Mouse (Mus musculus) intestine, embryonic 16.5 days (tissue): ENCODE measurements at regions not wholly inside any gene's neighbourhood (a gene's known extent, or its start where the extent isn't known, plus 50 kb on each side); places are given as distances from the start of the nearest gene placed in this dataset.

Source experiments
- ATAC-seq: fragments of 200-750 bp; cut with Nextera tagmentation; 2 replicates; pipeline ENCODE4 v1.8.0; 2017; ENCODE audit warnings: moderate TSS enrichment, moderate library complexity
- H3K27ac ChIP-seq: fragments of 300-500 bp; sonication (generic); 2 replicates; pipeline ENCODE4 v1.5.1; 2014; ENCODE audit warnings: mild to moderate bottlenecking, low read length
- H3K27me3 ChIP-seq: fragments of 300-500 bp; sonication (generic); replicated peaks from 2 replicates; pipeline ENCODE4 v1.6.1; 2014; ENCODE audit warnings: low read length, control low read depth, mixed read lengths; ENCODE audit not compliant: control insufficient read depth, insufficient read depth
- H3K36me3 ChIP-seq: fragments of 300-500 bp; sonication (generic); 2 replicates; pipeline ENCODE4 v1.6.1; 2014; ENCODE audit warnings: low read length, control low read depth; ENCODE audit not compliant: control insufficient read depth, insufficient read depth
- H3K4me1 ChIP-seq: fragments of 300-500 bp; sonication (generic); 2 replicates; pipeline ENCODE4 v1.6.1; 2014; ENCODE audit warnings: low read length, control low read depth, mixed read lengths; ENCODE audit not compliant: control insufficient read depth, insufficient read depth
- H3K4me2 ChIP-seq: fragments of 300-500 bp; sonication (generic); 2 replicates; pipeline ENCODE4 v1.6.1; 2014; ENCODE audit warnings: low read depth, low read length, control low read depth
- H3K4me3 ChIP-seq: fragments of 300-500 bp; sonication (generic); 2 replicates; pipeline ENCODE4 v1.5.1; 2014; ENCODE audit warnings: mild to moderate bottlenecking, low read length
- H3K9ac ChIP-seq: fragments of 300-500 bp; sonication (generic); 2 replicates; pipeline ENCODE4 v1.6.1; 2014; ENCODE audit warnings: low read depth, low read length
- H3K9me3 ChIP-seq: fragments of 300-500 bp; sonication (generic); 2 replicates; pipeline ENCODE4 v1.6.1; 2016; ENCODE audit warnings: low read length, control low read depth; ENCODE audit not compliant: control insufficient read depth
- WGBS: fragments of 180-500 bp; shearing (Covaris S2); extraction: QIAGEN DNeasy Blood & Tissue Kit; methylation state at CpG from one replicate; pipeline ENCODE4 v1.1.7; 2014; 5-methylcytosine and 5-hydroxymethylcytosine counted together

DNA sequence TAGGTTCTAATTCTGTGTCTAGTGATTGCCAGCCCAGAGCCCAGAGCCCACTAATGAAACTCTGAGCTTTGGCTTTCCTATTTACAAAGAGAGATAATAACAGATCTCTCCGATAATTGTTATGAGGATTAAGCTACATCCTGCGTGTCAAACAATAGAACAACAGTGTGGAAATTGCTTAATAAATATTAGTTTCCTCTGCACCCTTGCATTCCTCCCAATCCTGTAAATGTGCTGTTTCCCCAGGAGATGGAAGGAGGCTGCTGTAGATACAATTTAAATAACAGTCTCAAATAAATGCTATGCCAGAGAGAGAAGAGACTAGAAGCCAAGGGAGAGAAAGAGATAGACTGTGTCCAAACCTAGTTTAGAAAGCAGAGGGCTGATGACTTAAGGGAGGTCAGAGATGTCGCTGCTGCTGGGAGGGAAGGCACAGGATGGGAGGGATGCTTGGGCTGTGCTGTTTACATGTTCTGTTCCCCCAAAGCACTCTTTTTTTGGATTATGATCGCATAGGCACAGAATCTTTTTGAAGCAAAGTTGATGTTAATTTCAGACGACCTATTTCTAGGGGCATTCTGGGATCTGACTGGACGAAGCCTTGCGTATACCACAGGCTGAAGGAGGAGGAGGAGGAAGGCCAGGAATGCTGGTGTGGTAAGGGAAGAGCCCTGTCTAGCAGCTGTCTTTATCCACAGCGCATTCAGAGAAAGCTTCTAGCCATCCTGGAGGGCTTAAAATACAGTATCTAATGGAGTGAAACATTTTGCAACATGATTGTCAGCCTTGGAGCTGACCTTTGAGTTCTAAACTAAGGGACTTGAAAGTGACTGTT, 103.4 kb upstream of the Fbxo11 start:
- ATAC-seq, result no peak
- no peak overlapping the region for H3K4me3 ChIP-seq
- H3K9me3 ChIP-seq, result no peaks in the 10 kb centered on the region
- H3K27ac ChIP-seq, result no peak overlapping the region
- H3K27me3 ChIP-seq, result no peaks in the 10 kb centered on the region
- H3K9ac ChIP-seq, result no peak overlapping the region
- 67% methylated on average over 8 of the region's 8 CpGs for WGBS
- H3K4me1 ChIP-seq, result no peaks in the 10 kb centered on the region
- no peaks in the 10 kb centered on the region for H3K36me3 ChIP-seq
- H3K4me2 ChIP-seq, result no peak overlapping the region

DNA sequence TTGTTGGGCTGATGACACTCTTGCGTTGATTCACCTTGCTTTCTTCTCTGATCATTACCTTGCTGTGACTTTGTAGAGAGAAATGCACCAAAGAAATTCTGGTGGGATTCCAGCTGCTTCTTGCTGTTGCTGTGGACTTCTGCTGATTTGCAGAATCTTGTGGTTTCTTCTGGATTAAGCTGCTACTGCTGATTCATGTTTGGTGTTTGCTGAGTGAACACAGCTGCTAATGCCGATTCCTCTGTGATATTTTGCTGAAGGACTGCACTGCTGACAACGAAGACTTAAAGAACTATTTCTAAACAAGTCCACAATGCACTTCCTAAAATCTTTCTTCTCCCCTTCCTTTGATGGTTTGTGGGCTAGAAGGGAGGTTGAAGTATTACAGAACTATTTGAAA, 106.5 kb upstream of the Fbxo11 start:
- WGBS, result 67% methylated on average over 3 of the region's 3 CpGs
- Histone ChIP-seq H3K4me2 (no peak overlapping the region), H3K36me3 (no peaks in the 10 kb centered on the region), H3K4me3 (no peak overlapping the region), H3K9me3 (no peaks in the 10 kb centered on the region), H3K27me3 (no peaks in the 10 kb centered on the region), H3K9ac (no peak overlapping the region), H3K27ac (no peak overlapping the region), H3K4me1 (no peaks in the 10 kb centered on the region)
- no peak for ATAC-seq

DNA sequence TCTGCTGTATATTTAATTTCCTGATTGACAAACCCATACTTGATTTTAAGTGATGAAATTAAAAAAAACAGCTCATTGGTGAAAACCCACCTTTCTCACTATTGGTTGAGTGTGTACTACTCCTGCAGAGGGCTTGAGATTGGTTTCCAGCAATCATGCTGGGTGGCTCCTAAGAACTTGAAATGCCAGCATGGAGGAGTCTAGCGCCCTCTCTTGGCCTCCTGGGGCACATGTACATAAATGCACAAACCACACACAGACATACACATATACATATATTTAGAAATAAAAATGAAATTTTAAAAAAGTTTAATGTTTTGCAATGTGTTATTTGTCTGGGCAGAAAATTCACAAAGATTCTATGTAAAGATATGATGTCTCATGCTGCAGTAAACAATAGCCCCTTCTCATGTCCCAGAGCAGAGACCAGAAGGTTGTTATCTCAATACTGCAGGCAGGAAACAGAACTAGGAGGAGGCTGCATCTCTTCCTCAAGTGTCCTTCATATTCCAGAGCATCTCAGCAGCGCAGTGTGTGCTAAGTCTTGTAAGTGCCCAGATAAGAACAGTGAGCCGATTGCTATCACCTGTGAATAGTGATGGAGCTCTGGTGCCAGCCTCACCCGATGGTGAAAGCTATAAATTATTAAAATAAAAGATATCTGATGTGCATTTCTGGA, 108.4 kb upstream of the Fbxo11 start:
- Histone ChIP-seq H3K4me1 (no peaks in the 10 kb centered on the region), H3K36me3 (no peaks in the 10 kb centered on the region), H3K9ac (no peak overlapping the region), H3K9me3 (no peaks in the 10 kb centered on the region), H3K4me2 (no peak overlapping the region), H3K4me3 (no peak overlapping the region), H3K27ac (no peak overlapping the region), H3K27me3 (no peaks in the 10 kb centered on the region)
- ATAC-seq, result no peak
- 69% methylated on average over 4 of the region's 4 CpGs for WGBS

DNA sequence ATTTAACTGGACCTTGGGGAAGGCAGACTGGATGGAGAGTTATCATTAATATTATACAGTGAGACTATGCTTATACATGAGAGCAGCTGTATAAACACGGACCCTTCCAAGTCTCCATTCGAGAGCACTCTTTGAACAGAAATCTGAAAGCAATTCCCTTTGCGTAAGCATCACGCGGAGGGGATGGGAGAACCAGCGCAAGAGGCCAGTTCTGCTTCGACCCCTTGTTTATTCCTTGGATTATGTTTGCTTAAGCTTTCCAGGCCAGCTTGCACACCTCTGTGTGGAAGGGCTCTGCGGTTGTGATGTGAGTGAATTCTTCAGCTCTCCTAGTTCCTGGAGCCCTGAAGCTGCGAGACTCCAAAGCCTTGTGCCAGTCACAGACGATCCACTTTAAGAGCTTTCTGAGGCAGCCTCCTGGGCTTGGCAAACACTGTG, 109.2 kb upstream of the Fbxo11 start:
- Histone ChIP-seq H3K4me3 (no peak overlapping the region), H3K9me3 (no peaks in the 10 kb centered on the region), H3K27me3 (no peaks in the 10 kb centered on the region), H3K4me1 (no peaks in the 10 kb centered on the region), H3K9ac (no peak overlapping the region), H3K36me3 (no peaks in the 10 kb centered on the region), H3K27ac (no peak overlapping the region), H3K4me2 (no peak overlapping the region)
- WGBS, result 42% methylated on average over 10 of the region's 10 CpGs
- ATAC-seq, result peak; percentile 48

DNA sequence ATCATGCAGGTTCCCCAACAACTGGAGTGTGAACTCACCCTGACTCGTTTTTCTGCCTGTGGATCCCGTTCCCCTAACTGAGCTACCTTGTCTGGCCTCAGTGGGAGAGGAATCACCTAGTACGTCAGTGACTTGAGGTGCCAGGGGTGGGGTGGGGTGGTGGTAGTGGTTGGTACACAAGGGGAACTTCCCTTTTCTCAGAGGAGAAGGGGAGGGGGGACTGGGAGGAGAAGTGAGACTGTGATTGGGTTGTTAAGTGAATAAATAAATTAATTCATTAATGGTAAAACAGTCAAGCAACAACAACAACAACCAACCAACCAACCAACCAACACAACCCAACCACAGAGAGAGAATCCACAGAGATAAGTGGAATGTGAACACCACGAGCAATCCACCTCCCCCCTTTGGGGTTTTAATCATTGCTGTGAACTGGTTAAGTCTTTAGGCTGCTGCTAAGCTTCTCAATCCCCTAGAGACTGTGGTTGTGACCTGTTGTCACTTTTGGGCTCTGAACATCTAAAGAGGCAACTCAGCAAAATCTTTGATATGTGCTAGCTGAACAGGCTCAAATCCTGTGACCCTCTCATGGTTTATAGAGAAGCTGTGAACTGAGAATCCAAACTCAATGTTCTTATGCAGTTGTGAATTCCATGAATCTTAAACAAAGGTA, 111.0 kb upstream of the Fbxo11 start:
- Histone ChIP-seq H3K27ac (no peak overlapping the region), H3K4me1 (no peaks in the 10 kb centered on the region; the same call in 1 of the 2 replicates), H3K9me3 (no peaks in the 10 kb centered on the region), H3K4me3 (no peak overlapping the region), H3K9ac (no peak overlapping the region), H3K4me2 (no peak overlapping the region), H3K36me3 (no peaks in the 10 kb centered on the region), H3K27me3 (no peaks in the 10 kb centered on the region)
- WGBS, result 80% methylated on average over 4 of the region's 4 CpGs
- ATAC-seq, result no peak

DNA sequence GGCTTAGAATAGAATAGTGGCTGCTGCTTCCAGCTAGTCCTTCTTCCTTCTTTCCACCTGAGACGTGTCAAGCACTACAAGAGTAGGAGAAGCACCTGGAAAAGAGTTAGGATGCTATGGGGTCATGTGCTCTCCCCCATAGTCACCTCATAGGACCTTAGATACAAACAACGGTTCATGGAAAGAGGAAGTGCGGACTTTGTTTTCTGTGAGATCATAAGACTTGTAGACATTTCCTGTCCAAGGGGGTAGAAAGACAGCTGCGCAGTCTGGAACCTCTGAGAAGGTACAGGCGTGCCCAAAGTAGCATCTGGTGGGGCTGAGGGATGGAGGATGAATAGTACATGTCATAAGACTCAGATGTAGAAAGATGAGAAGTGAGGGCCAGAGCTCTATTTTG, 125.6 kb upstream of the Fbxo11 start:
- no peaks in the 10 kb centered on the region for H3K9me3 ChIP-seq
- H3K4me3 ChIP-seq, result no peak overlapping the region
- H3K4me1 ChIP-seq, result no peaks in the 10 kb centered on the region
- H3K27me3 ChIP-seq, result no peaks in the 10 kb centered on the region
- no peaks in the 10 kb centered on the region for H3K36me3 ChIP-seq
- H3K27ac ChIP-seq, result no peak overlapping the region
- 80% methylated on average over 5 of the region's 5 CpGs for WGBS
- H3K9ac ChIP-seq, result no peak overlapping the region
- ATAC-seq, result no peak
- no peak overlapping the region for H3K4me2 ChIP-seq

DNA sequence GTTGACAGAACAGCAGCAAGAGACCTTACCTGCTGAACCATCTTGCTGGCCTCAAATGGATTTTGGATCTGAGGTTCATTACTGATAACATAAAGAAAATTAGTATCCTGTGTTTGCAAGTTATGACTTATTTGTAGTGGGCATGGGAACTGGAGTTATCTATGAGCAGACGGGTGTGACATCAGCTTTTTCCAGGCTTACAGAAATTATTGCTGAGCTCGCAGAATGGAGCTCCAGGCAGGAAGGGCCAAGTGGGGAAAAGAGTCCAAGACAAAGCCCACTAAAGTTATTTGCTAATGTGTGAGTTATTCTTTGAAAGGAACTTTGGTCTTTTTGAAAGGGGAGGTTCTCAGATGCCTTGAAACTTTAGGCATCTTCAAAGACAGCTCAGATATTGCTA, 126.4 kb upstream of the Fbxo11 start:
- Histone ChIP-seq H3K4me1 (no peaks in the 10 kb centered on the region), H3K27me3 (no peaks in the 10 kb centered on the region), H3K4me3 (no peak overlapping the region), H3K27ac (no peak overlapping the region), H3K9ac (no peak overlapping the region), H3K9me3 (no peaks in the 10 kb centered on the region), H3K4me2 (no peak overlapping the region), H3K36me3 (no peaks in the 10 kb centered on the region)
- no peak for ATAC-seq
- WGBS, result 81% methylated on average over 2 of the region's 2 CpGs

DNA sequence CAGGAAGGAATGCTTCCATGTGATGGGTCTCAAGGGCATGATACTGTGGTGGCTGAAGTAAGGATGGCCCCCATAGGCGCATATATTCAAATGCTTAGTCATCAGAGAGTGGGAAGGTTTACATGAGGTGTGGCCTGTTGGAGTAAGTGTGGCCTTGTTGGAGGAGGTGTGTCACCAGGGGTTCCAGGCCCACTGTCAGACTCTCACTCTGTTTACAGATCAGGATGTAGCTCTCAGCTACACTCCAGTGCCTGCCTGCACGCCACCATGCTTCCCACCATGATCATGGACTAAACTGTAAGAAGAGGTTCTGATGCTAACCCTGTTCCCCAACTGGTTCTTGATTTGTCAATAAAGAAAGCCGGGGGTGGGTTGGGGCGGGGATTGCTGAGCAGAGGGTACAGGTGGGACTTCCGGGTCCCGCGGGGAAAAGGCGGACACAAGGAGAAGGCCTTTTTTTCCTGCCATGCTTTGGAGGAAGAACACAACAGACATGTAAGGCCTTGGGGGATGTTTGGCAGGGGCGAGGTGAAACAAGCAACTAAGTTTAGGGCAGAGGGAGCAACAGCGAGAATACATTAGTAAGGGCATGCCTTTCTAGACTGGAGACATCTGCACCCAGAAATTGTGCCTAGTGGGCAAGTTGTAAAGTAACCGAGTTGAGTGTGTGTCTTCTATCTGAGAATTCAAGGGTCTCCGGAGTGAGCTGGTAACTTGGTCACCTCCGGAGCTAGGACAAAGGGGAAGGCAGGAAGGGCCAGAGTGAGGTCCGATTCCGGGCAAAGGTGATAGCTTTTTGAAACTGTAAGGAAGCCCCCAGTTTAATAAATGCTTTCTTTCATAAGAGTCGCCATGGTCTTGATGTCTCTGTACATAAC, 127.1 kb upstream of the Fbxo11 start:
- no peak for ATAC-seq
- Histone ChIP-seq H3K9me3 (no peaks in the 10 kb centered on the region), H3K4me2 (no peak overlapping the region), H3K27ac (no peak overlapping the region), H3K9ac (no peak overlapping the region), H3K36me3 (no peaks in the 10 kb centered on the region), H3K27me3 (no peaks in the 10 kb centered on the region), H3K4me1 (no peaks in the 10 kb centered on the region), H3K4me3 (no peak overlapping the region)
- 94% methylated on average over 16 of the region's 16 CpGs for WGBS

DNA sequence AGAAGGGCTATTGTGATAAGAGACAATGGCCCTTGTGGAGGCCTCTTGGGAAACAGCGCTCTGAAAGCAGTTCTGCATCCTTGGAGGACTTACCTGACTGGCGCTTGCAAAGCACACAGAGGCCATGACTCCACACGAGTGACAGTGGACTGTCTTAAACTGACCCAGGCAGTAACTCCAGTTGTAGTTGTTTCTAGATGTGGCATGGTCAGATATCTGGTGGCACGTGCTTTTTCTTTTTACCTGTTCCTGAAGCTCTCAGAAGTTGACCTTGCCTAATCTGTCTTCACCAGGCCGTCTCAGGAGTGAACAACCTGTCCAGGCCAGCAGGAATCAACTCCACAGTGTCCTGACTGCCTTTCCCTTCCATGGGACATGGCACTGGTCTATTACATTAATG, 129.6 kb upstream of the Fbxo11 start:
- H3K4me3 ChIP-seq, result no peak overlapping the region
- no peak overlapping the region for H3K4me2 ChIP-seq
- ATAC-seq, result no peak
- no peaks in the 10 kb centered on the region for H3K4me1 ChIP-seq
- WGBS, result 89% methylated on average over 5 of the region's 5 CpGs
- no peaks in the 10 kb centered on the region for H3K27me3 ChIP-seq
- H3K27ac ChIP-seq, result no peak overlapping the region
- H3K9ac ChIP-seq, result no peak overlapping the region
- H3K36me3 ChIP-seq, result no peaks in the 10 kb centered on the region
- H3K9me3 ChIP-seq, result no peaks in the 10 kb centered on the region
